Mouse (Mus musculus) spleen, adult 18-20 months (tissue): ENCODE measurements at regions not wholly inside any gene's neighbourhood (a gene's known extent, or its start where the extent isn't known, plus 50 kb on each side); places are given as distances from the start of the nearest gene placed in this dataset.

Source experiments
- DNase-seq, 2 experiments: peaks; one replicate each; pipeline ENCODE4 v3.0.0; 2022; ENCODE audit warnings: mixed read lengths in 2 of 2

DNA sequence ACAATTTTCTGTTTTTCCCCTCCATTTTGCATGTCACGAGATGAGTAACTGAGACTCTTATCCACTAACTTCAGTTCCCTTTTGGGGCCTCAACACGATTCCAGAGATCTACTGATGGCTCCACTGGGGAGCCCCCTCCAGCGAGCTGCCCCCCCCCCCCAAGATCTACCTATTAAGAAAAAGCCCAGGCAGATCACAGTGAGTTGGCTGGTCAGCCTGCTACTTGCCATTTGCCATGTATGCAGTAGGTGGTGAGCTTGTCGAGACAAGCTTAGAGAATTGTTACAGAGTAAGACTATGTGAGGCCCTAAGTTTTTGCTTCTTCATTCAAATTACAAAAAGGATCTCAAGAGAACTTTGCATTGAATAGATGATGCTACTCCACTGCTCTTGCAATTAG lies 426.3 kb upstream of the Ubash3b start:
- no peak for DNase-seq

DNA sequence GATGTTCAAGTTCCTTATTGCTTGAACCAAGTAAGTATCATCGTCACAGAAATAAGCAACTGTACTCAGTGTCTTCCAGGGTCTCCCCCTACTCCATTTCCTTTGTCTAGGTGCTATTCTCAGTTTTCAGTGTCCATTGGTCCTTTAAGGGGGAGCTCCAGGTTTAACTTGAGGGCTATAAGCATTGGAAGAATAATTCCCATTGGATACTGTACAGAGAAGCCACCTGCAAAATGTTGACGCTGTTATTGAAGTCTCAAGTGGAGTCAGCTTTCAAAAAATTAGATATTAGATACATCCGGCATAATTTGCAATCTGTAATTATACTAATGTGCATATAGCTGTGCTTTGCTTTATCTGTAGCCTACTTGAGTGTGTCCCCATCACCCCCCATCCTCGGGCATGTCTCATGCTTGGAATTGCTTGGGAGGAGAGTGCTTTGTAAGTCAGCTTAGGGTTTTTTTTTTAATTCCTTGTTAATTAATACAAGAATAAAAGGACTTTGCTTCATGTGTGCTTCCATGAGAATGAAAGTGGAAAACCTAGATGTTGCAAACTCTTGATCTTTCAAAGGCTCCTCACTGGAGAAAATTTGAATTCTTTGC lies 425.6 kb upstream of the Ubash3b start:
- no peak for DNase-seq

DNA sequence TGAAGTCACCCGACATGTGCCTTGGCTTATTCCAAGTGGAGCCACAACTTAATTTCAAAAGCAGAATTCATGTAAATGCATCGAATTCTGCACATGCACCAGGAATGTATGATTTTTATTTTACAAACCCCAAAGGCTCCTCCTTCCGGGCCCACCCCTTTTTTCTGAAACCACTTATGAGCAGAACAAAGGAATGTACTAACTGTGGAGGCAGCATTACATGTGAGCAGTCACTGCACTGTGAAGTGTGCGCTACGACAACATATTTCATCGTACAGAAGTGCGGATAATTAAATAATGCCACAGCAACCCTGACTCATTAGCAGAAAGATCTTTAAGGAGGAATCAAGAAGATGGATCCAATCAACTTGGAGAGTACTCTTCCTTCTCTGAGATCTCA lies 424.8 kb upstream of the Ubash3b start:
- DNase-seq = no peak

DNA sequence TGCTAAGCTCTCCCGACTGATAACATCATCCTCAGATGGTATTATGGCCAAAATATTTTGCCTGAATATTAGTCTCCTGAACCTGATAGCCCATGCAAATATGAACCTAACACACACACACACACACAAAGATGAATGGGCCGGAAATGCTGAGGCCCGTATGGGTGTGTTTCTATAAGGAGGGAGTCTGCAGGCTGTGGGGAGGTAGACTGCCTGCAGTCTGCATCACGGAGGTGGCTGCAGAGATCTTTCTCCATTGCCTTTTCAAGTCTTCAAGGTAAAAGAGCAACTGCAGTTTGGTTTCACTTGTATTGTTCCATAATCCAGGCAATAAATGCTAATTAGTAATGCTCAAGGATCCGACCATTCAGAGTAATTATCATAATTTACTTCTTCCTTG lies 424.3 kb upstream of the Ubash3b start:
- no peak for DNase-seq

DNA sequence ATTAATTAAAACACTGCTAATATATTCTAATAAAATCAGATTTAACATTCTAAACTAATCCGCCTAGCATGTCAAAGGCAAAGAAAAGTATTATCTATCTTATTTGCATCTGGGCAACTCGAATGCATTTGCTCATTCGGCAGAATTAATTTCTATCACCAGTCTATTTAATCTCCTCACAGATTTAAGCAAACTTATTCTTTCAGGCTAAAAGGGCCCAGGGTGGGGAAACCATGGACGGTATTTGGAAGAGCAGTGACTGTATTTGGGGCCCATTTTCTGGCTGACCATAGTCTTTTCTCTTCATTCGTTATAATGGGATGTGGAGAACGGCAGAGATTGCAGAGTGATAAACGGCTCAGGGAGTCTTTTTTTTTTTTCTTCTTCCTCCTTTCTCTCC lies 423.5 kb upstream of the Ubash3b start:
- DNase-seq = no peak

DNA sequence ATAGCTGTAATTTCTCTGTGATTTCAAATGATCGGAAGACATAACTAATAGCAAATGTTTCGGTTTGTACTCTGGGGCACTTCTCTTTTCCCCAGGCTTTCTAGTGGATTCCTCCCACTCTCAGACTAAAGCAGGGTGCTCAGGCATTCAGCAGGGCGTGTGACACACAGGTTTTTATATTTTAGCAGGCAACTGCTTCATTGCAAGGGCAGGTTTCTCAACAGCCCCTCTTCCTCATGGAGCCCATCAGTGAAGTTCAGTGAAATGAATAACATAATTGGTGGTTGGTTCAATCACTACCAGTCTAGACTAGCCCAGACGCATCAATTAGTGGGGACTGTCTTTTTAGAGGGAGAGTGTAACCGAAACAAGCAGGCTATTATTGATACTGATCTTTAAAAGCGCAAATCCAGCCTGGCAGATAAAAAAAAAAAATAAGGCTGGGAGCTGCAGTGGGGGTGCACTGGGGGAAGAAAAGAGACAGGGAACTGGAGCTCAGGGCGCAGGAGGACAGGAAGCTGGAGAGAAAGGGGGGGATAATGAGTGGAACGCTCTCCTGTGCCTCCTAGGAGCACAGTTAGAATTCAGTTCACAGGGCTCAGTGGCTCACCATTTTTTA lies 422.3 kb upstream of the Ubash3b start:
- DNase-seq = no peak

DNA sequence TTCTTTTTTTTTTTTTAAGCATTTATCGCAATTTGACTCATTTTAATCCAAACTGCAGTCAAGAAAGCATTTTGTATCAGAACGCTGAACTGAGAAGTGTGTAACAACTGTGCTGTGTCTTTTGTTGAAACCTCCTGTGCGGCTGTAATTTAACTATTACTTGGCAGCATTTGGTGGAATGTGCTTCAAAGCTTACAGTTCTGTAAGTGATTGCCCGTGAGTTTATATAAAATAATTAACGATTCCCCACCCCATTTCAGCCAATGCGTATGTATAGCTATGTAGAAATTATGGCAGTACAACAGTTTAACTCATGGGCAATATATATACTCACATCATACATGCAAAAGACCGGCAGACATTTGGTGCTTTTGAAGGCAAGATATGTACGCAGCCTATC lies 421.8 kb upstream of the Ubash3b start:
- no peak for DNase-seq

DNA sequence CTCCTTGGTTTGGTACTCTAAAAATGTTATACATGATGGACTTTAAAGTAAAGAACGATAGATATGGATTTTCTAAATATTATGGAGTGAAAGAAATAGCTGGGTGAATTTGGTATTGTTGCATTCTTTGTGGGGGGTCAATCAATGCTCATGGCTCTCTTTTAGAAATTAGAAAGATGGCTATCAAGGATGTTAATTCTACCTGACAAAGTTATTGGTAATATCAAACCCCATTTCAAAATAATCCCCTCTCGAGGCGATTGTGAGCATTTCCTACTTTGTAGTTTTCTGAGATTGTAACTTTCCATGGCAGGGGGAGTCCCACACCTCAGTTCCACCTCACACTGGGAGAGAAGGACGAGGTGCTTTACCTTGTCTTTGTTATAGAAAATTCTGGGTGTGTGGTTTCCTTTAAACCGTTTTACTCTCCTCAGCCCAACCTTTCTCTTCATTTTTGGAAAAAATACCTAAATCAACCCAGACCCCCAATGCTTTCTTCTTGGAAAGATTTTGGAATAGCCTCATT lies 421.3 kb upstream of the Ubash3b start:
- DNase-seq = no peak

DNA sequence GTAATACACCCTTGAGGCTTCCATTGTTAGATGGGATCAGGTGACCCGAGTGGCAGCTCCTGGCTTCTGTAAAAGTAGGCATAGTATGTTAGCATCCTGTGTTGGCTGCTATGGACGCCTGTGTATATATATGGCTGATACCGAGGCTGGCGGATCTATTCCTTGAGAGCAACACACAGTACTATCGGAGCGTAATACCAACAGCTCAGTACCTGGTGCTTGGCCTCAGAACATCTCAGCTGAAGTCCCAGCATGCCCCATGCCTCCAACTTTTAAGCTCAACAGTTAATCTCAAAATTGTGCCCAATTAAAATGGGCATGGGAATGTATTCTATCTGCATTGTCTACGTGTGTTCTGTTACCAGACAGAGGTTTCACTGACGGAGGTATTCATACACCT lies 420.7 kb upstream of the Ubash3b start:
- no peak for DNase-seq

DNA sequence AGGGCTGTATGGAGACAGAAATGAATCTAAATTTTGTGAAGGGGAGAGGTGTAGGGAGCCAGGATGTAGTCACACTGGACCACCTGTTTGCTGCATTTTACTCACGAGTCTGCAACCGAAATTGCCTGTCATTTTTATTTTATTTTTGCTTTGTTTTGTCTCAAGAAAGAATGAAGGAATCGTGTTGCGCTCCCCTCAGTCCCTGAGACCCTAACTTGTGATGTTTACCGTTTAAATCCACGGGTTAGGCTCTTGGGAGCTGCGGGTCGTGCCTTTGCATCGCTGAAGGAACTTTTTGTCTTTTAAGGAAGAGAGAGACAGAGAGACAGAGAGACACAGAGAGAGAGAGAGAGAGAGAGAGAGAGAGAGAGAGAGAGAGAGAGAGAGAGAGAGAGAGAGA lies 420.2 kb upstream of the Ubash3b start:
- no peak for DNase-seq

DNA sequence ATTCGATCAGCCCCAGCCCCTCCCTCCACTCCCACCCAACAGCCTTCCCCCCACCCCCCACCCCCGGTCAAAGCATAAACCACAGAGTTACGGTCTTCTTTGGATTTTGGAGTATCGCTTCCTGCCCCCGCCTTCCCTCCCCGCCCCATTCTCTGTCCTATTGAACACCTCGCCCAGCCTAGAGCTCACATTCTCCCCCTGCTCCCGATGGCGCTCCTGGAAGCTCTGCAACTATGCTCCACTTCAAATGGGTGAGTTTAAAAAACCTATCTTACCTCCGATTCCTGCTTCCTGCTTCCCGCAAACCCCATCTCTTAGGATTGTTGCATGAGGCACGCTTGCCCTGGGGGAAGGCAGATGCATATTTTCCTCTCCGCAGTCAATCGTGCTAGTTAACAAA lies 419.7 kb upstream of the Ubash3b start:
- DNase-seq = no peak

DNA sequence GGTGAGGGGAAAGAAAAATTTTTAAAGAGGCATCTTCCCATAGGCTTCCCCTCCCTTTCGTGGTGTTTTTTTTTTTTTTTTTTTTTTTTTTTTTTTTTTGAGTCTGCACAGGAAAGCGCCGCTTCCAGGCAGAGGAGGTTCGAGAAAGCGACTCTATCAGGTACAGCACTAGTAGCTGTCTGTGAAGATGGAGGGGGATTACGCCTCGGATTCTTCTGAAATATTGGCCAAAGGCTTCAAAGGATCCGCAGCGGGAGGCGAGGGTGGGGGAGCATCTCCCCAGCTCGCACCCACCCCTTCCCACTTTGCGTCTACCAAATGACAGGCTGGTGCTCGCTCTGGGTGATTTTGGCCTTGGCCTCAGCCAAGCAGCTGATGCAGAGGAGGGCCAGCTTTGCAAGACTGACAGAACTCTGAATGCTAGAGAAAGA lies 419.1 kb upstream of the Ubash3b start:
- no peak for DNase-seq

DNA sequence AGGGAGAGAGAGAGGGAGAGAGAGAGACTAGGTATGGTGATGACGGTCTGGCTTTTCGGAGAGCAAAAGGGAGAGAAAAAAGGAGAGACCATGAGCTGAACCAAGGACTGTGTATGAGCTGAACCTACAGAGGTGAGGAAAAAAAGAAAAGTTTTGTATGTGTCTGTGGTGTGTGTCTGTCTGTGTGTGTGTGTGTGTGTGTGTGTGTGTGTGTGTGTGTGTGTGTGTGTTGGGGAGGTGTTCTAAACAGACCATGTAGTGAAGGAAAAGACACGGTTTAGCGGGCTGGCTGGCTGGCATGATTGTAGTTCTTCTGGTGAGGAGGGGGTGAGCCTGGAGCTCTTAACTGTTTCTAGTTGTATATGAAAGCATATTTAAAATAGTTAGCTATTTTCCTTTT lies 418.6 kb upstream of the Ubash3b start:
- DNase-seq = no peak

DNA sequence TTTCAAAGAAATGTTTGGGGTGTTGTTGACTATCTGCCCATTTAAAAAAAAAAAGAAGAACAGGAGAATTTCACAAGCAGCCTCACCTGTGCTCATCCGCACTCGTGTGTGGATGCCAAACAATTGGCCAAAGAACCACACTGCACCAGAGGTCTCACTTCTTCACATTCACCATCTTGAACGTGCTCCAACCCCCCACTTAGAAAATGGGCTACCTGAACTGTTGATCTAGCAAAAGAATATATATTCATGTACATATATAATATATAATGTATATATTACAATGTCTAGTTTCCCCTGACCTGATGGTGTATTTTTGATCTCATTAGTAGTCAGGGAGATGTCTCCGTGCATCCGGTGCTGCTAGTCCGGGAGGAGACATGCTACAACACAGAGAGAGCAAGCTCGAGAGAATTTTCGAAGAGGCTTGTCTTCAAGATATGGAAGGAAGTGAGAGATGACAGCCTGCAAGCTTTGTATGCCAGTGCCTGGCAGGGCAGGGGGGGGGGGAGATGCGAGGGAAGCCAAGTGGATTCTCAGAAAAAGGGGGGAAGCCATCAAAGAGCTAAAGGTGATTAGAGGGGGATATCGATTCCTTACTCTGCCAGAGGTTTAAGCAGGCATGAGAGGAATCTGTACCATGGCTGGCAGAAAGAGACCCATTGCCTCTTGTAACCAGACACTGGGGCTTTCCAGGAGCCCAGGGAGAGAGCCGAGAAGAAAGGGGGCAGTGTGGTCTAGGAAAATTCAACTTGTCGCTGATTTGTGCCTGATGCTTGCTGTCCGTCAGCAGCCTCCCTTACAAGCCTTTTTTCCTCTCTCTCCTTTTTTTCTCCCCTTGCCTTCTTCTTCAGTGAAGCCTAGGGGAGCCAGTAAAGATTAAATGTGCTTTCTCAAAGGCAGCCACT lies 417.9 kb upstream of the Ubash3b start:
- no peak for DNase-seq

DNA sequence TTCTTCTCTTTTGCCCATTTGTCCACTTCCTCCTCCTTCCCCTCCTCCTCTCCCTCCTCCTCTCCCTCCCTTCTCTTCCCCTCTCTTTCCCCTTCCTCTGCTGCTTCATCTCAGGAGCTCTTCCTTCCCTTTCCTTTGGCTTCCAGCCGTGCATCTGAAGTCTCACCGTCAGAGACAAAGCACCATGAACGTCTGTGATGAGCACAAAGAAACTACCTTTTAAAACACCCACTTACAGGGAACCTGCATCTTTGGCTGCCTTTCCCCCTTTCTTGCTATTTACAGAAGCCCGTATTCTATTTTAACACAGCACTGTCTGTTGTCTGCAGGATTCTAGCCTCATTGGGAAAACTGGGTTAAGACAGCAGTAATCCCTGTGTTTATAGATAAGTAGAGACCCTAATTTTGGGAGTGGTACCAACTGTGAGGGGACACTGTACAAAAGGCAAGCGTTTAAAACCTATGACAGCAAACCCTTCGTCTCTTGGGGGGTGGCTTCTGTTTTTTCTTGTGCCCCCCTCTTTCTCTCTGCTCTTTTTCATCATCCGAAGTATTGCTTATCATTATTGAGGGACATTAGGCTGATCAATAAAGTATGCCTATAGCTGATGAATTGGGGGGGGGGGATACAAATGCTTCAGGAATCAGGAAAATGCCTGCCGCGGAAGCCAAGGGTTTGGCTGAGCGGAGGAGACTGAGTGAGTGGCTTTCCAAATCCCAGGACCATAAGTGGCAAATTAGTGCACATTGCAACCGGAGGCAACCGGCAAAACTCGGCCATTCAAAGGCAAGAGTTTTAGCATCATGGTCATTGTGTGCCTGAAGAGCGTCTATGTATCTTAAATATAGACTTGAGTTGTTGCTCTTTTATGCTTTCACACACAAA lies 417.0 kb upstream of the Ubash3b start:
- no peak for DNase-seq

DNA sequence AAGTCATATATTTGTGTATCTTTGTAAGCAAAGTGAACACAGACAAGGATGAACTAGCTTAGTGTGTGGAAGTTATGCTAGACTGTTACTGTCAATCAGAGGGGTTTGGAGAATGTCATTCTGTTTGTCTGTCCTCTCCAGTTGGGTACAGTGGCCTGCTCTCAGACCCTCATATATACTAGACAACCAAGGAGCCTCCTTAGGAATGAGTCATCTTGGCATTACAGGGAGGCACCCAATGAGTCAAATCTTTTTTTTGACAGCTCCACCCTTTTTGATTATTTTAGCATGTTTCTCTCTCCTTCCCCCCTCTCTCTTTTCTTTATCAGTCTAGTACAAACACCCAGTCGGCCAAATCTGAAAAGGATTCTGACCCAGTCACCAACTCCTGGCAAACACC lies 416.3 kb upstream of the Ubash3b start:
- DNase-seq = no peak

DNA sequence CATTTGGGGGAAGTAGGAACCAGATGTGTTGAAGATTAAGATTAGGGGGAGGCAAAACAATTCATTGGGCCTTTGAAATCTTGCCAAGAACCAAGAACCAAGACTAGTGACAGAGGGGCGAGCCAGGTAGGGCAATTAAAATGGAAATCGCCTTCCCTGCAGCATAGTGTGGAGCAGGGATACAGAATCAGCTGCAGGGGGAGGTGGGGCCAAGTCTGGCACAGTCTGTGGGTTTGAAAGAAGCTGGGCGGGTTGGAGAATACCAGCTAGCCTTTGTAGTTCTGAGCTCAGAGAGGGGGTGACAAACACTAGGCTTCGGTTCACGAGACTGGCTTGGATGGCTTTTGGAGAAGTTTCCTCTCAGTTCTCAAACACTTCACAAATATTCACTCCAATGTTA lies 414.3 kb upstream of the Ubash3b start:
- no peak for DNase-seq

DNA sequence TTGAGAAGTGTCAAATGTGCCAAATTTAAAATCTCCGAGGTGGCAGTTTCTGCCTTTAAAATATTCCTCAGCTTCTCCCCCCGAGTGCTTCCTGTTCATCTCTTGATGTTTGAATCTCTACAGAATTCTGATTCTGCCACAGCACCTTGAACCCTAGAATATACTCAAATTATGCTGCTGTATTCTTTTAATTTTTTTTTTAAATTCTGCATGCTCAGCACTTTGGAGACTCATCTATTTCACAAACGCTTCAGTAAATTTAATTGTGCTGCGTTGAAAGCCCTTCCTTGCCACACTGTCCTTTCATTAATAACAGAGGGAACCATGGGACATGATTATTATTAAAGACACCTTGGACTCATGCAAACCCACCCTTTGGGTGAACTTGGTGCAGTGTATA lies 408.8 kb upstream of the Ubash3b start:
- DNase-seq = no peak

DNA sequence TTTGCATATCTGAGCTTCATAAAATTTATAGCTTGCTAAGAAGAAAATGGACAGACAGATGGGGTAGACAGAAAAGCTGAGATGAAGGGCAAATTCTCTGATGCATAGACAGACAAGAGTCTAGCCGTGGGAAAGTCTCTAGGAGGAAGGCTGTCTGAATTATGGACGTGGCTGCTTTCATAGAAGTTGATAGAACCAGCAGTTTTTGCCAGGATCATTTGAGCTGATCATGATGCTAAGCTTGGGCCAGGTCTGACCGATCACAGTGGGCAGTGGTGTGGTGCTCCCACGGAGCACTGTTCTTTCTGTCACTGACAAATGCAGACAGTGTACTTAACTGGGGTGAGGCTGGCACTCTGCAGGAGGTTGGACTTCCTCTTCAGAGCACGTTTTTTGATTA lies 405.0 kb upstream of the Ubash3b start:
- DNase-seq = no peak

DNA sequence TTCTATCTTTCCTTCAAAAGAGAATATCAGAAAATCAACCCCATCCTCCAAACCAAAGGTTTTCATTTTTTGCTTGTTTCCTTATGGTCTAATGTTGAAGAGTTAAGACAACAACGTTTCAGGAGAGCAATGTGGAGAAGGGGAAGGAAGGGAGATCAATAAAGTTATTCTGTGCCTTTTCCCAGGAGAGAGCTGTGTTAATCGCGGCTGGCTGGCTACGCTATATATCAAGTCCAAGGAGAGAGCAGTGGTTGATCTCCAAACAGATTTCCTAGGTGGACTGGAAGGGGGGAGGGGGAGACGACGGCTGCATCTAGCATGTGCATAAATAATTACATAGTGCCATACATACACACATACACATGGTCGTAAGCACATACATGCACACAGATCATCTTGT lies 404.3 kb upstream of the Ubash3b start:
- no peak for DNase-seq

DNA sequence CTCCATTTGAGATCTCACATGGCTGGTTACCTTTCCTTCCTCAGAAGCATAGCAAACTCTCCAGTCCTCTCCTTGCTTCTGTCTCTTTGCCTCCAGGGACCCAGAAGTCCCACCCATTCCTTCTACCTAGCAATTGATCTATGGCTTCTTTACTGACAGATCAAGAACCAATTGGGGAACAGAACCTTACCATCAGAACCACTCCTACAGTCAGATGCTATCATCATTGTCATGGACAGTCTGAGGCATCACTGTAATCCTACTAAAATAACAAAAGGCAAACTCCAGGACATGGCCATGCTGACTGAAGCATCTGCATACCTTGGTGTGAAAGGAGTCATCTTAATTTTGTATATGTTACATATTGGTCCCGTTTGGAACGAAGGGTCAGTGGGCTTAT lies 401.9 kb upstream of the Ubash3b start:
- DNase-seq = no peak

DNA sequence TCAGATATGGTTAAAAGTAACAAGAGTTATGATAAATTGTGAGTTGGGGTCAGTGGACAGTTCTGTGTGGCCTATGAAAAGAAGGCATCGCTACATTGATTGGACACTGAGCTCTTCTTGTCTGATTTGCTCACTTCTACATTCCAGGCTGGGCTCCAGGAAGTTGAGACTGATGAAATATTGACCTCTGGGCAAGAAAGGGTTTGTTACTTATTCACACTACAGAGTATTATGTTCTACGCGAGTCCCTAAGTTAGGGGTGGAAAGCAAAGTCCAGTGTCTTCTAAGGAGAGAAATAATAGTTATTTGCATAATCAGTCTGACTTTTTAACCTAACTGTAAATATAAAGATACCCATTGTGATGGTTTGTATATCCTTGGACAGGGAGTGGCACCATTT lies 397.0 kb upstream of the Ubash3b start:
- no peak for DNase-seq

DNA sequence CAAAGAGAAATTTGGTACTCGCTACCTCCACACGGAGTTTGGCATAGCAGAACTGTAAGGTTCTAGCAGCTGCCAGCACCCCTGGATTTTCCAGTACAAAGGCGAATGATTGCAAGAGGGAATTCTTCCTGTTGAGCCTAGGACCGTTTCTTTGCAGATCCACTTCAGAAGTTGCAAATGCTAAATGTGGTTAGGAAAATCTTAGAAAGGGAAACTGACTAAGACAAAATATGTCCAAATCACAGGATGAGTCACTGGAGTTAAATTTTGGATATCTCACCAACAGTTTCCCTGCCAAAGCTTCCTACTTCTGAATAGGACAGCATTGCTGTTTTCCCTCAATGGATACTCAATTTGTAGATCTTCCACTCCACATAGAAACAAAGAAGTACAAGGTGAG lies 395.4 kb upstream of the Ubash3b start:
- DNase-seq = no peak
